Mouse (Mus musculus) C2C12 (cell line): ENCODE measurements around the gene Fam122b. TPM values are rescaled to one million over a fixed set of nuclear protein-coding genes. Genes with fewer than 3 reads are reported as not detected.

Experiments
- H3K27me3 ChIP-seq: one replicate; pipeline ENCODE4 v1.6.1; 2011; ENCODE audit not compliant: control insufficient read depth, insufficient read depth, insufficient read length
- H3K36me3 ChIP-seq: one replicate; pipeline ENCODE4 v1.6.1; 2011; ENCODE audit not compliant: control insufficient read depth, insufficient read depth
- H3K4me3 ChIP-seq: one replicate; pipeline ENCODE4 v1.5.1; 2011; ENCODE audit warnings: mild to moderate bottlenecking, control low read depth; ENCODE audit not compliant: poor library complexity, insufficient read depth, severe bottlenecking
- H3K79me2 ChIP-seq: one replicate; pipeline ENCODE4 v1.6.1; 2011; ENCODE audit not compliant: control insufficient read depth, insufficient read depth
- H3K79me3 ChIP-seq: one replicate; pipeline ENCODE4 v1.6.1; 2011; ENCODE audit warnings: low read depth, control low read depth
- H3ac ChIP-seq: one replicate; pipeline ENCODE3; 2011; ENCODE audit warnings: low read depth; ENCODE audit not compliant: control insufficient read depth, insufficient read length
- CEBPB ChIP-seq: IDR thresholded peaks from one replicate; pipeline ENCODE4 v1.6.1; 2011; ENCODE audit warnings: low read depth, mild to moderate bottlenecking, control low read depth, moderate library complexity
- CTCF ChIP-seq: IDR thresholded peaks from one replicate; pipeline ENCODE4 v1.5.1; 2011; ENCODE audit not compliant: control insufficient read depth, insufficient read depth, insufficient read length
- FOSL1 ChIP-seq: IDR thresholded peaks from one replicate; pipeline ENCODE4 v1.8.0; 2011; ENCODE audit warnings: mild to moderate bottlenecking, low read length; ENCODE audit not compliant: poor library complexity, insufficient read depth, severe bottlenecking
- MAX ChIP-seq: IDR thresholded peaks from one replicate; pipeline ENCODE4 v1.6.1; 2011; ENCODE audit warnings: mild to moderate bottlenecking, control low read depth
- MYOD1 ChIP-seq: IDR thresholded peaks from one replicate; pipeline ENCODE4 v1.6.1; 2011; ENCODE audit warnings: low read depth; ENCODE audit not compliant: control insufficient read depth, insufficient read length
- MYOG ChIP-seq: IDR thresholded peaks from one replicate; pipeline ENCODE4 v1.6.1; 2011; ENCODE audit not compliant: control insufficient read depth, insufficient read length; ENCODE audit errors: extremely low read depth
- USF1 ChIP-seq: IDR thresholded peaks from one replicate; pipeline ENCODE4 v1.6.1; 2011; ENCODE audit warnings: low read depth, mild to moderate bottlenecking, control low read depth, moderate library complexity
- polyA plus RNA-seq: library from polyadenylated mRNA; unstranded; fragments of >200 nt; fragmentation: generic; extraction: Trizol; gene quantifications from one replicate; pipeline ENCODE4 v1.2.1, GENCODE M21; 2012; ENCODE audit warnings: missing spikeins

Gene Fam122b
- polyA plus RNA-seq, 1 experiment: 1.2 TPM

DNA sequence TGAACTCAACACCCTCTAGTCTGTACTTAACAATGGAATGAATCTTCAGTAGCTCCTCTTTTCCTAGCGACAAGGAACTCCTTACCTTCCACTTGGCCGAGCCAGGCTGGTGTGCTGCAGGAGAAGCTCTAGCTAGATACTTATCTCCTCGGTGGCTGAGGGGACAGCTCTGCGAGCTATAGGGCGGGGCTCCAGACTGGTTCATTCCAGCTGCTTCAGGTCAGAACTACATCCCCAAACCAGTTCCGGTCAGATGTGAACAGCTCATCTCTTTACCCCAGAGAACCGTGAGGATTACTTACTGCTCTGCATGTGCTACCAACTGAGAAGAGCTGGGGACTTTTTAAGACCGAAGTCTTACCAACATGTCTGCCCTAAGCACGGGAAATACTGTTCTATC lies 3.4 kb downstream of the Fam122b start:
- TF ChIP-seq FOSL1 (no peak), MYOG (no peak), MYOD1 (no peak), MAX (no peak), CEBPB (no peak), USF1 (no peak), CTCF (no peak)

DNA sequence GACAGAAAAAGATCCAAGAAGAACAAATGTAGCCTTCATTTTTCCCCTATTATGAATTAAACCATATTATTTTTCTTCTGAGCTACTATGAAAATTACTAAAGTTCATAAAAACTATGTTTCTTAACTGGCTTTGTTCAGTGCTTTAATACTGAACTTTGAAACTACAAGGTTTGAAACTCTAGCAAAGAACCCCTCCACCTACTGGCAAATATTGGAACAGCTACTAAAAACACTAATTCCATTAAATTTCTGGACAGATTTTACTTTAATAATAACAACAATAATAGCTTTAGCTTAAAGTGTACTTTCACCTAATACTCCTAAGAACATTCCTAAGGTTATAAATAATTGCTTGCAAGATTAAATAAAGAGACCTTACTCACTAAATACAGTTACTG lies 14.4 kb downstream of the Fam122b start:
- H3K4me3 ChIP-seq: no peak overlapping the region
- no peaks in the 10 kb centered on the region for H3K36me3 ChIP-seq
- no peaks in the 10 kb centered on the region for H3K79me2 ChIP-seq
- H3K79me3 ChIP-seq: no peaks in the 10 kb centered on the region
- no peaks in the 10 kb centered on the region for H3K27me3 ChIP-seq
- TF ChIP-seq CEBPB (no peak), MYOD1 (no peak), MAX (no peak), USF1 (no peak), MYOG (no peak), FOSL1 (no peak), CTCF (no peak)
- H3ac ChIP-seq: no peak overlapping the region

More for the DNA sequence above, 3.4 kb downstream of the Fam122b start:
- H3K27me3 ChIP-seq: no peaks in the 10 kb centered on the region
- H3ac ChIP-seq: no peak overlapping the region
- H3K79me2 ChIP-seq: no peaks in the 10 kb centered on the region
- no peaks in the 10 kb centered on the region for H3K79me3 ChIP-seq
- H3K36me3 ChIP-seq: no peaks in the 10 kb centered on the region
- H3K4me3 ChIP-seq: no peak overlapping the region

DNA sequence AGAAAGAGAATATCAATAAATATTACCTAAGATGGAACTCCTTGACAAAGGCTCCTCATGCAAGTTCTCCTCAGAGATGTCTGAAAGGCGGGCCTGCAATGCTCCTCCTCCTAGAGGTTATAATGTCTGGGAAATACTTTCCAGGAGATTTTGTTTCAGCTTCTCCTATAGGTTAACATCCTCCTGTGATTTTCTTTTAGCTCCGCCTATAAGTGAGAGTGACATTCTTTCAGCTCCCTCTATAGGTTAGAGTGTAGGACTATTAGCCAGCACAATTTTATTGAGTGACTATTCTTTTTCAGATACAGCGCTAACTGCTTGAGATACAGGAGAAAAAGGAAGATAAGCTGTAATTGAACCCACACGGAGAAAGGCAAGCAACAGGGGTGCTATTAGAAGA lies 29.6 kb downstream of the Fam122b start, which contains the start of gene Plac1:
TSS of gene Plac1 (minus strand) at position 101 of the 400 bp plus-strand sequence.
- Histone ChIP-seq H3K27me3 (no peaks in the 10 kb centered on the region), H3ac (no peak within 1 kb of the TSS), H3K36me3 (no peaks in the 10 kb centered on the region), H3K79me3 (no peaks in the 10 kb centered on the region), H3K4me3 (no peak within 1 kb of the TSS), H3K79me2 (no peaks in the 10 kb centered on the region)
- TF ChIP-seq MYOG (no peak), CTCF (no peak), CEBPB (no peak), USF1 (no peak), MYOD1 (no peak), MAX (no peak), FOSL1 (no peak)

DNA sequence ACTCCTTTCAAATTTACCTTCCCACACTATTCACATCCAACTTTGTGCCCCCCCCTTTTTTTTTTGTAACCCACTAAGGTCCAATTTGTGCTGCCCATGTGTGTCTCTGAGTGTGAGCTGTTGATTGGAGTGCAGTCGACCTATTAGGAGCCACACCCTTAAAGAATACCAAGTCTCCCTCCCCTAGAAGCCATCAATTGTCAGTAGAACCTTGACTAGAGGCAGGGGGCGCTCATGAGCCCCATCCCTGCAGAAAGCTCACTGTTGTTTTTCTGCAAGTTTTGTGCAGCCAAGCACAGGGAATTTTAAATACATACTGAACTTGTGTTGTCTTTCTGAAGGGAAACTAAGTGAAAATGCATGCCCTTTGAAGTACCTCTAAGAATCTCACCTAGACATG lies 31.6 kb downstream of the Fam122b start:
- no peaks in the 10 kb centered on the region for H3K79me2 ChIP-seq
- H3ac ChIP-seq: no peak overlapping the region
- TF ChIP-seq MYOG (no peak), CTCF (no peak), MYOD1 (no peak), USF1 (no peak), FOSL1 (no peak), CEBPB (no peak), MAX (no peak)
- no peaks in the 10 kb centered on the region for H3K79me3 ChIP-seq
- H3K27me3 ChIP-seq: no peaks in the 10 kb centered on the region
- no peak overlapping the region for H3K4me3 ChIP-seq
- no peaks in the 10 kb centered on the region for H3K36me3 ChIP-seq

DNA sequence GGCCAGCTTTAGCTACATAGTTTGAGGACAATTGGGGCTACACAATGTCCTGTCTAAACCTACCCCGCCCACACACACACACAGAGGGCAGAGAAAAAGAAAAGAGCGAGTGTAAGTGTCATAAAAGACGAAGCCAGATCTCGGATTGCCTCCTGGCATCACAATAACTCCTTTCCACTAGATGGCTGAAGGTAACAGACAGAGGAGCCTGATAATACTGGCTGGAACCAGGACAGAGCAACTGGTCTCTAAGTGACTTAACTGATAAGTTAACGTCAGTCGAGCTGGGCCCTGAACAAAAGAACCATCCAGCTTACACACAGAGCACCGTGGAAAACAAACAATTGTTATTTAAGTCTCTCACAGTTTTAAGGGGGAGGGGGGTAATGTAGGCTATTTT lies 33.2 kb downstream of the Fam122b start:
- Histone ChIP-seq H3K36me3 (no peaks in the 10 kb centered on the region), H3K4me3 (no peak overlapping the region), H3ac (no peak overlapping the region), H3K79me2 (no peaks in the 10 kb centered on the region), H3K27me3 (no peaks in the 10 kb centered on the region), H3K79me3 (no peaks in the 10 kb centered on the region)
- TF ChIP-seq CEBPB (no peak), MAX (no peak), MYOD1 (no peak), CTCF (no peak), MYOG (no peak), USF1 (no peak), FOSL1 (no peak)

DNA sequence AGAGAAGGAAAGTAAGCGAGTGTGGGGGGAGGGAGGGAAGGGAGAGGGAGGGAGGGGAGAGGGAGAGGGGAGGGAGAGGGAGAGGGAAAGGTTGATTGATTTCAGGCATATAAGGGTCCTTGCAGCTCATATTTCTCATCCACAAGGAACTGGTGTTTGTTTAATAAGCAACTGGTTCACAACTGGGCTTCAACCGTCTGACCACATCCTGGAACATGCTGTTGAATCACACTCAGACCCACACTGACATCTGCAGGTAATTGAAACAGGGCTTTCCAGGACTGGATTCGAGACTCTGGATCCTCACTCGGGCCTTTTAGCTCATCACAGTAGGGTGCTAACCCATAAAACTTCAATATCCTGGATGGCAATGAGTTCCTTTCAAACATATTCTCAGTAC lies 35.9 kb downstream of the Fam122b start:
- Histone ChIP-seq H3K36me3 (no peaks in the 10 kb centered on the region), H3K27me3 (no peaks in the 10 kb centered on the region), H3K79me3 (no peaks in the 10 kb centered on the region), H3K79me2 (no peaks in the 10 kb centered on the region), H3K4me3 (no peak overlapping the region), H3ac (no peak overlapping the region)
- no peak for TF ChIP-seq MYOG
- TF ChIP-seq CTCF: peak; percentile 49
